Mouse (Mus musculus) spleen, adult 12 weeks (tissue): ENCODE data around the gene Sox6.

Experiments
- DNase-seq: peaks from one replicate; pipeline ENCODE4 v3.0.0; 2022; ENCODE audit warnings: low spot score

The Sox6 gene

DNA sequence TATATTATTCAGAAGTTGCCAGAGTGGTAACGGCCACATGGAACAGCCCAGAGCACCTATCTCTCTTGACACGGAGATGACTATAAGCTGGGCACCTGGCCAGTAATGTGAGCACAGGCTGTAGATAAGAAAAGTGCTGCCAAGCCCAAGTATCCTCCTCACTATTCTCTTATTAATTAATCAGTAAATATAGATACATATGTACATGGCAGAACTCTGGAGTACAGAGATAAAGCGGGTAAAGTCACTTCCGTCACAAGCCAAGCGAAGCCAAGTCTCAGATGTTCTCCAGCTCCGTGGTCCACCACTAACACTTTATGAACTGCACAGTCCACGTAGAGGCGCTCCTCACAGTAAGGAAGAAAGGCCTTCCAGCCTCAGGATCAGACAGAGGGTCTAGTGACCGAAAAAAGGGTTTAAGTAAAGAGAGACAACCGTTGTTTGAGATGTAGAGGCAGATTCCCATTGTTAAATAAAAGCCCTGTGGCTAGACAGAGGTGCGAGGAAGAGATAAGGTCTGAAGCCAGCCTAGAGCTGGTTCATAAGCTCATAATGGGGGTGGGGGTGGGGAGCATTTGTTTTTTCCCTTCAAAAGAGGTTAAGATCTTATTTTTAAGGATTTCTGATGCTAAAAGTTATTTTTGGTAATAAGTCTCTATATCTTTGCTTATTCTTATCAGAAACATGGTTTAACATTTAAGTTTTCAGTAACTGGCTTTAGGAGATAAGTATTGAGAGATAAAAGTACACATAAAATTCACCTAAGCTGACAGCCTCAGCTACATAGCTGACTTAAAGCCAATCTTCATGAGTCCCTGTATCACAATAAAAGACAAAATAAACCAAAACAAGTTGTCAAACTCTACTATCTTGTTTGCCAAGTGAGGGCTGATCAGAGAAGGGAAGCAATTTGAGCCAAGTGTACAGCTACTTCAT, 207.4 kb downstream of the Sox6 start:
- peak; percentile 77 for DNase-seq

DNA sequence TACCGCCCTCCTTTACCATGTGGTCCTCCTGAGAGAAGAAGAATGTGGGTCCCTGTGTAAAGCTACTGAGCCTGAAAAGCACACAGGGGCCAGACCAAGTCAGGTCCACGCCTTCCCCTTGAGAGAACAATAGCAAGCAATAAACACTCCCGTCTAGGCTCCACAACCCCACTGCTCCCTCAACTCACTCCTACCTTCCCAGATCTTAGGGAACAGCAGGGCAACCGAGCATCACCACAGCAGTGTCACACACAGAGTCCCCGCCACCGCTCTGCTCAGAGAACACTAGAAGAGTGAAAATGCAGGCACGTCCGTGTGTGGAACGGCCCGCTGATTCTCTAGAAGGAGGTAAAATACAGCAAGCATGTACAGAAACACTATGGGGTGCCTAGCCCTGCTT, 208.2 kb downstream of the Sox6 start:
- no peak for DNase-seq

- DNase-seq = no peak
Observed at GRCm38 (mm10) chr7:115829756-115830155, 208.8 kb downstream of the Sox6 start.

DNA sequence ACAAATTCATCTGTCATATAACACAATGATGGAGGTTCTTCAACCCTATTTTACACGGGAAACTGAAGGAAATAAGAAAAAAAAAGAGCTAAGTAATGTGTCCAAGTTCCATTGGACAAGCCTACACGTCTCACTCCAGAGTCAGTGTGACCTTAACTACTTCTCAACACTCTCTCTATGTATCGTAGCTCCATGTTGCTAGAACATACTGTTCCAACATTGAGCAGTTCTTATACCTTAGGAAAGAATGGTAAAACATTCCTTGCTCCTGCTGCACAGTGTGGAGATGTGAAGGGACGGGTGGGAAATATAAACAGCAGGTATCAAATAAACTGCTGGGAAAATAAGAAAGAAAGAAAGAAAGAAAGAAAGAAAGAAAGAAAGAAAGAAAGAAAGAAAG, 209.3 kb downstream of the Sox6 start:
- DNase-seq = no peak

GRCm38 (mm10) chr7:115825295-115825694, 213.3 kb downstream of the Sox6 start:
- no peak for DNase-seq

DNA sequence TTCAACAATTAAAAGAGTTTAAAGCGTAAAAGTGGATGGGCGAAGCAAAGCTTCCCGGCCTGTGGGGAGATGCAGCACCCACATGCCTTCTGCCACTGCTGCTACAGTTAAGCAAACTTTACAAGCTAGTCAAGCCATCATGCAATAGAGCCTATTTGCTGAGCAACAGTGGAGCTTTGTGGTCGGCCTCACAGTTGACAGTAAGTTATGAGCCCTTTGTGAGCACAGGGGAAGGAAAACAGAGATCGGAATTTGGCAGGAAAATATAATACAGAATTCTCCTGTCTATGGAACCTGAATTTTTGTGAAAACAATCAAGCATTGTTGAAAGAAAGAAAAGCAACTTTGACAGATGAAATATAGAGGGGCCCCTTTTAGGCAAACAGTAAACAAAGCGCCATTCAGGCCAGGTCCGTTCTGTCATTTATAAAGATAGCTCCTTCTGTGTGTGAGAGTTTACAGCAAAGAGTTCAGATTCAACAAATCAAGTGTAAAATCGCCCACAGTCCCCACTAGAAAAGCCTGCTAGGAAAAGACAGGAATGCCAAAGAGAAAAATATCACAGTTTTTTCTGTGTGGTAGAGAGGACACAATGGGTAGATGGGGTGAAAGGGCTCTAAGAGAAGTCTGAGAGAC, 213.9 kb downstream of the Sox6 start:
- no peak for DNase-seq

GRCm38 (mm10) chr7:115819136-115819535, 219.5 kb downstream of the Sox6 start:
- DNase-seq = no peak

DNA sequence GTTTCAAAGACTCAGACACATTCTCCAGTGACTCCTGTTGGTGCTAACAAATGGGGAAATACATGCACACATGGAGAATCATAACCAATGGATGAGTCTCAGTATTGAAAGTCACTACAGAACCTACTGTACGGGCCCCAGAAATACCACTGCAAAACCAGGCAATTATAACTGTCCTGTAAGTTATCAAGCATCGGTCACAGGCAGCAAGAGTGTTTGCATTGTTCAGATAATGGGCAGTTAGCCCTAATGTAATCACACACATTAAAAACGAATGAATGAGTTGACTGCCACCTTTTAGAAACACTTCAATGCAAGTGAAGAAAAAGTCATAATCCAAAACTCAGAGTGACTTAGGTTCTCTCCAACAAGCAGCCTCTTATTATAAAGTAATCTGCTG, 235.3 kb downstream of the Sox6 start:
- DNase-seq = no peak

GRCm38 (mm10) chr7:115794139-115794858, 244.3 kb downstream of the Sox6 start:
- no peak for DNase-seq

- DNase-seq = no peak
Observed at GRCm38 (mm10) chr7:115792841-115793240, 245.8 kb downstream of the Sox6 start.

DNA sequence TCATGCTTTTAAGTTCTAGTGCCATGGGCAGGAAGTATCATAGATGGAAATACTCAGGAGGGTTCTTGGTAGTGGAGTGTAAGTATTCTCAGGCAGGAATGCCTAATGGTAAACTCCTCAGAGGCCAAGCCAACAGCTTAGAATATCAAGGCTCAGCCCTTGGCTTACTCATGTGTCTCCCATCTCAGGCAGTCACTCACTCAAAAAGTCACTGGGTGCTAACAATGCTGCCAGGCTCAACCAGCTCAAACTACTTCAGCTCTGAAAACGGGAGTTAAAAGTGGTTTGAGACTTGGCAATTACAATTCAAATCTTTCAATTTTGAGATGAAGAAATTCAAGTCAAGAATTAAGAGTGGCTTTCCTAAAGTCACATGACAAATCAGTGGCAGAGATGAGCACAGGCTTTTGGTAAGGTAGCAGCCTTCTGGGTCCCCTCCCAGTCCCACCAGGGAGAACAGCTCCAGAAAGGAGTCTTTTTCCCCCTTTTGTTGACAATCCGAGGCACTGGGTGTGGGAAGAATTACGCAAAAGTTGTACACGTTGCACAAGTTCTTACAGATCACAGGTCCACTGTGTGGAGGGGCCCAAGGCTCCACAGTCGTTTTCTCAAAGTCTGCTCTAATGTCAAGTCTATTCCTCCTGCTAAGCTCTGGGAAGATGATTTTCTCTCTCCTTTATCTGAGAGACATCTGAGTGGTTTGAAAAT, 249.3 kb downstream of the Sox6 start:
- no peak for DNase-seq

GRCm38 (mm10) chr7:115783982-115784917, 254.3 kb downstream of the Sox6 start:
- DNase-seq = no peak

DNA sequence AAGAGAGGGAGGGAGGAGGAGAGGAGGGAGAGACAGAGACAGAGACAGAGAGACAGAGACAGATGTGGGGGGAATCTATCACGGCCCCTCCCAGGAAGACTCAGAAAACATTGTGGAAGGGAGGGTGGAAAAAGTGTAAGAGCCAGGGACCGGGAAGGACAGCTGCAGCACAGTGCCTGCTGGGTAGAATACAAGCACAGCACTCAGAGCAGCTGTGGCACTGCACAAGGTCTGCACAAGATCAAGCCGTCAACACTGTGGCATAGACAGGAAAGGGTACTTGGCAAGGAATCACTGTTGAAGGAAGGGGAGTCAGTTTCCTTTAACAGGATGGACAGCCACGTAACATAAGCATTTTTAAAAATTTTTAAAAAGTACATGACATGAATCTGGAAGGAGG, 258.4 kb downstream of the Sox6 start:
- DNase-seq = no peak

GRCm38 (mm10) chr7:115779544-115779943, 259.1 kb downstream of the Sox6 start:
- DNase-seq = no peak

DNA sequence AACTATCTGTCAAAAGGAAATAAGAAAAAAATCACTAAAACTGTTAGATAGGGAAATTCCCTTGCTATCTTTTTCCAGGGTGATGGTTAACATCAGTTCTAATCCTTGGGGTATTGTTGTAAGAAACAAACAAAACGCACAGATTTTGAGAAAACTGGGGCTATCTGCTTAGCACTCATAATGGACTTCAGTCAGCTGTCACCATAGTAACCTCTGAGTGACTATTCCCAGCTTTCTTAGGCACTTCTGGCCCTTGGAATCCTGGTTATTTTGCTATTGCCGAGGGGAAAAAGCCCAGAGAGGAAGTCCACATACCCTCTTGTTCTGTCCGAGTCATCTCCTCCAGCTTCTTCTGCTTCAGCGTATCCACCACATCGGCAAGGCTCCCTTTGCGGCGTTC, 261.9 kb downstream of the Sox6 start:
- no peak for DNase-seq

DNA sequence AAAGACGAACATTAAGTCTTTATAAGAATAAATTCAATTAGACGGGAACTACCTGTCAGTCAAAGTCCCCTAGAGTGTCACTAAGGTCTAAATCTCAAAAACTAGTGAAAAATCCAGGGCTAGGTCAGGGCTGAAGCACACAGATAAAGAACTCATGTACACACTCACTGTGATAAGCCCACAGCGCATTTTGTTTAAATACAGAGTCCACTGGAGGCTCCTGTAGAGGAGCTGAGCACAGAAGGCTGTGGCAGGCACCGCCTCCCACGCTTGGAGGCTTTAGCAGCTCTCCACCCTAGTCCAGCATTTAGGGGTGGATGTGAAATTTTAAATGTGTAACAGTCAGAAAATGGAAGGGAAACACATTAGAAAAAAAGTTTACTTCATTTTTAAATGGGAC, 262.3 kb downstream of the Sox6 start:
- no peak for DNase-seq

DNA sequence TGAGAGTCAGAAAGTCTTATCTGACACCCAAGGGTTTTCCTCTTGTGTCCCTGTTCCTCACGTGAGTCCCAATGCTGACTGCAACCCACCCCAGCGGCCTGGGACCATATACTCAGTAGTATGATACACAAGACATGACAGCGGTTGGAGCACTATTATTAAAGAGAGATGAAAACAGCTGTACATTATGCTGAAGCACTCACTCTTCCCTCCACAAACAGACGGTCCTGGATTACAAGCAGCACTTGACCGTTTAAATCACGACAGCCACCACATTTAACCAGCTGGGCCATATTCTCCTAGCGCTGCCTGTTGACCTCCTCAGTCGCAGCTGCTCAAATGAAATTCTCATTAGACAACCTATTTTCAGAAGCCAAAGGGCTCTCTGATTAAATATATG, 272.3 kb downstream of the Sox6 start:
- no peak for DNase-seq

DNA sequence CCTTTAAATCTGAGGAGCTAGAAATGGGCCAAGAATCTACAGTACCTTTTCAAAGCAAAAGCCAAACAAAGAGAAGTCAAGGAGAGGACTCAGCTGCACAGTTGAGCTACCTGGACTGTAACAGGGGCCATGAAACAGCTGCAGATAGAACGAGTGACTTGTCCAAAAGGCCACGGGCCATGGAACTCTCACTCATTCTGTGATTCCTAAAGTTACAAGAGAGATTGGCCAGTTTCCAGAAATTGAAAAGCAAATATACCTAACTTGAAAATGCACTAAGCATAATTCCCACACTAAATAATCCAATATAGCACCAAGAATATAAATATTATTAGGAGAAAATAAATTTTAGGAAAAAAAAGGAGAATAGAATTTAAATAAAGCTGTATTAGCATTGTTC, 274.7 kb downstream of the Sox6 start:
- no peak for DNase-seq

- DNase-seq = no peak
Observed at GRCm38 (mm10) chr7:115758172-115758571, 280.4 kb downstream of the Sox6 start.

GRCm38 (mm10) chr7:115755272-115755671, 283.3 kb downstream of the Sox6 start:
- DNase-seq = no peak

GRCm38 (mm10) chr7:115754216-115754615, 284.4 kb downstream of the Sox6 start:
- DNase-seq = no peak
